Mouse (Mus musculus): ENCODE results near the gene Grik5.

Grik5 gene

DNA sequence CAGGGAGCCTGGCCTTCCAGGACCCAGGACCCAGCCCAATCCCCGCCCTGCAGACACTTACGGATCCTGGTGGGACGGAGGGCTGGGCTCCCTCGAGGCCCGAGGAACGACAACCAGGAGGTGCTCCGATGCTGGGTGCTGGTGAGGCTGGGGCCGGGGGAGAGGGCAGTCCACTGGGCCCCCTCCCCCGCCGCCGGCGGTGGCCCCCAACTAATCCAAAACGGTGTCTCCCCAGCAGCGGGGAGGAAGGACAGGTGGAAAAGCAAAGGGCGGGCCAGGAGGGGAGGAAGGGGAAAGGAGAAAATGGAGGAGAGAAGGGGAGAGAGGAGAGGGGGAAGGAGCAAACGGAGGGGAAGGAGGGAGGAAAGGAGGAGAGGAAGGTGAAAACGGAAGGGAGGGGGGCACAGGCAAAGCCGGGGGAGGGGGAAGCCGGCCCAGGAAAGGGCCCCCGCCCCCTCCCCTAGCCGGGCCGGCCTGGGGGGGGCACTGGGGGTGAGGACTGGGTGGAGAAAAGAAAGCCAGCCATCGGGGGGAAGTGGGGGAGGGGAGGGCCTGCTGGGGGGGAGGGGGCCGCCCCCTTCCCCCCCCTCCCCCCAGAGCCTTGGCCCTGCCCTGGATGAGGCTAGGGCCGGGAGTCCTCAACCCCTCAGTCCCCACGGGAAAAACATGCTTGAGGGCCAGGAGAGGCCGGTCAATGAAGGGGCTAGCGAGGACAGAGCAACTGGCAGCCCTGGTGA is at the start of gene Grik5, which contains the start of gene Zfp574:
Gene Grik5, minus strand, starts transcription at position 368 of the 737 bp plus-strand sequence.
Gene Zfp574, plus strand, starts transcription at position 589 of the 737 bp plus-strand sequence.
- in situ Hi-C loops (cut with MboI; ENCODE audit: low pct_unique_long_range_greater_than_20kb in 1 of 2, low sequenced_read_pairs in 2 of 2, unreplicated experiment in 1 of 2) = no loop called here

DNA sequence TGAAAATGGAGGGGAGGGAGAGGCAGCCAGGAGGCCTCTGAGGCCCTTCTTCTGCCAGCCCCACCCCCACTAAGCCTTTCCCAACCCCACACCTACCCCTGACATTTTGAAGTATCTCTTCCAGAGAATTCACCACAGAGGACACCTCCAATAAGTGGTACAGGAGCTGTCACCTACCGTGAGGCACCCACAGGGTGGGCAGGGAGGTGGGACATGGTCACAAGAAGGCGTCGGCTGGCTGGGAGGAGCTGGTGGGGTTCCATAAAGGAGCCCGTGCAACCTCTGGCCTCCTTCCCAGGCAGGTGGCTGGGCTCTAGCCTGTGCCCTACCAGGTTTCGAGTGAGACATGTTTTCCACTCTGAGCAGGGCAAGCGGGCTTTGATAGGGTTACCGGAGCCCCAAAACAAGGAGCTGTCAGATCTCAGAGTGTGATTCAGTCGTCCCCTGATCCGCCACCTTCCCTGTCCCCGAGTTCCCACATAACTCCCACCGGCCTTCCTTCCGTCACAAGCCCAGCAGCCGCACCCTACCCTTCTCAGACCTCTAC is 49.2 kb upstream of the Grik5 start:
- in situ Hi-C loops (cut with MboI; ENCODE audit: low pct_unique_long_range_greater_than_20kb in 1 of 2, low sequenced_read_pairs in 2 of 2, unreplicated experiment in 1 of 2) = loop anchor here in 1 of 2 experiments (25.0 kb wide), 1 partner anchor 109 kb away; the partner anchor contains the start of gene Atp1a3

DNA sequence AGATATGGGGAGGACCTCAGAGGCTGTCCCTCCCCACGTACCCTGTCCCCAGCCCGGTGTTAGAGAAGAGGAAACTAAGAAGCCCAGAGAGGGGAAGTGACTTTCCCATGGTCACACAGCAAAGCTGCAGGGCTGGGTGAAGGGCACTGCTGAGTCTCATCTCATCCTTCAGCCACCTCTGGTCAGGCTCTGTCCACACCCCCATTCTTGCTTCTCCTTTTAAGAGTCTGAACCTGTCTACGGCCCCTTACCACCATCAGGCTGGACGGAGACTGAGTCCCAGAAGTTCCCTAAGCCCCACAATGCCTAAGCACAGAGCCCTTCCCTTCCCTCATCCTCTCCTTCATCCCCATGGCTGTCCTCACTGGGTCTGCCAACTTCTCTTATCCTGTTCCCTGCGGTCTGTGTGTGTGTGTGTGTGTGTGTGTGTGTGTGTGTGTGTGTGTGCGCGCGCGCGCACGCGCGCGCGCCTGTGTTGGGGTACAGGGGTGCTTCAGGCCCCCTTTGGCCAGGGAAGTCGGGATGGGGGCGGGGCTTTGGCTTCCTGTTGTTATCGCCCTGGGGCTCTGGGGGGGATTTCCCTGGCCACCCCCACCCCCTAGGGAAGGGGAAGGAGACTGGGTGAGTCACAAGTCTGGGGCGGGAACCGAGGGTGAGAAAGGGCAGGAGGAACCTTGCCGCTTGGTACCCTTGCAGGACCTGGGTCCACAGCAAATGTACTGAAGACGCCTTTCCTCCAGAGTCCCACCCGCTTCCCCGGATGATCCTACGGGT is 48.1 kb upstream of the Grik5 start:
- in situ Hi-C loops (cut with MboI; ENCODE audit: low pct_unique_long_range_greater_than_20kb in 1 of 2, low sequenced_read_pairs in 2 of 2, unreplicated experiment in 1 of 2) = loop anchor here in 1 of 2 experiments (25.0 kb wide), 1 partner anchor 108 kb away; the partner anchor contains the start of gene Atp1a3

DNA sequence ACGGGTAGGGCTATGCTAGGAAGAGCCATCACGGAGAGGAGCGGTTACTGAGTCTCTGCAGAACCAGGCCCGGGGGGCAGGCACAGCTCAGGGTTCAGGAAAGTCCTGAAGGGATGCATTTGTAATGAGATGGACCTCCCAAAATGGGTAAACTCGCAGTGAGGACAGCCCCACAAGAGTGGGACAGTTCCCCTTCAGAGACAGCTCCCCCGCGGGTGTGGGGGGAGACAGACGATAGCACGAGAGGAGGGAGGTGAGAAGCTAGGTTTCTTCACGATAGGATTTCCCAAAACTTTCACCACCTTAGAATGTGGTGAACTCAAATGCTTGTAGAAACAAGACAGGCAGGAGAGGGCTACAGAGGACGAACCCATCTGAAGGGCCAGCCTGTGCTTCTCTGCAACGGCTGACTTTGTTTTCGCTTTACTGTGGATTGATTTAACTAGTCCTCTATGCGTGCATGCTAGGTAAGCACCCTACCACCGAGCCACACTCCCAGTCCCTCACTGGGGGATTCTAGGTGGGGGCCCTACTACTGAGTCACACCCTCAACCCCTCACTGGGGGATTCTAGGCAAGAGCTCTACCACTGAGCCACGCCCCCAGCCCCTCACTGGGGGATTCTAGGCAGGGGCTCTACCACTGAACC is 40.9 kb upstream of the Grik5 start:
- in situ Hi-C loops (cut with MboI; ENCODE audit: low pct_unique_long_range_greater_than_20kb in 1 of 2, low sequenced_read_pairs in 2 of 2, unreplicated experiment in 1 of 2) = loop anchor here in 1 of 2 experiments (25.0 kb wide), 1 partner anchor 101 kb away; the partner anchor contains the start of gene Atp1a3

DNA sequence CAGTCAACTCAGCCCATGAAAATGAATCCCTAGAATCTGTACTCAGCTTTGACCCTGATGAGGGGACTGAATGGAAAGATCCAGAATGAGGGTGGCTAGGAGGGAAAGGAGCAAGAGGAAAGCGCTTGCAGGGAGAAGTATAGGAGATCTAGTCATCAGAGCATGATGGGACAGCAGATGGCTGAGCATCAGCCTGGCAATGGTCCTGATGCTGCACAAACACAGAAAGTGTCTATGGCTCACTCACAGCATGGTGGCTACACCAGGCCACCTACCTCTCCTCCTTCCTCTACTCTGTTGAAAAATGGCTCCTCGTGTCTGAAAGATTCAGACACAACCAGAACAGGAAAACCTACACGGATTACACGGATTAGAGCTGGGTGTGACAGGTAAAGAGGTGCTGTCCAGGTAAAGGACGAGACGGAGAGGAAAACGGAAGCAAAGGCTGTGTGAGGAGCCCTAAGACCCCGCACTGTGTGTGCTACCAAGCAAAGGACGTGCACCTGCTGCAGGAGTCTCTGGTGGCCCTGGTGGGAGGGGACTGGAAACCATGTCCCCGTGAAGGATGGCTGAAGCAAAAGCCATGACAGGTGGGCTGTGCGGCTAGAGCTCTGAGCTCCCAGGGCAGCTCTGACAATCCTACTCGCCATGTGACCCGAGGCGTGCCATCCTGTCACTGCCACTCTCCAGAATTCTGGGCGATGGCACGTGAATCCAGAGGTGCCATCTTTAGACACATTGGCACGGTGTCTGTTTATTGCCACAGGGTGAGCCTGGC is 40.2 kb upstream of the Grik5 start:
- in situ Hi-C loops (cut with MboI; ENCODE audit: low pct_unique_long_range_greater_than_20kb in 1 of 2, low sequenced_read_pairs in 2 of 2, unreplicated experiment in 1 of 2) = loop anchor here in 1 of 2 experiments (25.0 kb wide), 1 partner anchor 100 kb away; the partner anchor contains the start of gene Atp1a3

GRCm38 (mm10) chr7:25110336-25110735 is 38.2 kb upstream of the Grik5 start:
- in situ Hi-C loops (cut with MboI; ENCODE audit: low pct_unique_long_range_greater_than_20kb in 1 of 2, low sequenced_read_pairs in 2 of 2, unreplicated experiment in 1 of 2) = loop anchor here in 1 of 2 experiments (25.0 kb wide), 1 partner anchor 98 kb away; the partner anchor contains the start of gene Atp1a3

- in situ Hi-C loops (cut with MboI; ENCODE audit: low pct_unique_long_range_greater_than_20kb in 1 of 2, low sequenced_read_pairs in 2 of 2, unreplicated experiment in 1 of 2) = loop anchor here in 1 of 2 experiments (10.0 to 25.0 kb wide), 2 partner anchors 97 to 225 kb away; partner anchors contain the start of gene Atp1a3
These were observed 37.2 kb upstream of the Grik5 start for GRCm38 (mm10) chr7:25109355-25109754.

- in situ Hi-C loops (cut with MboI; ENCODE audit: low pct_unique_long_range_greater_than_20kb in 1 of 2, low sequenced_read_pairs in 2 of 2, unreplicated experiment in 1 of 2) = loop anchor here in 1 of 2 experiments (10.0 to 25.0 kb wide), 2 partner anchors 95 to 228 kb away; partner anchors contain the start of gene Atp1a3
These were observed 34.8 kb upstream of the Grik5 start for GRCm38 (mm10) chr7:25106790-25107502.

- in situ Hi-C loops (cut with MboI; ENCODE audit: low pct_unique_long_range_greater_than_20kb in 1 of 2, low sequenced_read_pairs in 2 of 2, unreplicated experiment in 1 of 2) = loop anchor here in 1 of 2 experiments (10.0 to 25.0 kb wide), 2 partner anchors 93 to 229 kb away; partner anchors contain the start of gene Atp1a3
These were observed 33.4 kb upstream of the Grik5 start for GRCm38 (mm10) chr7:25105411-25106160.

- in situ Hi-C loops (cut with MboI; ENCODE audit: low pct_unique_long_range_greater_than_20kb in 1 of 2, low sequenced_read_pairs in 2 of 2, unreplicated experiment in 1 of 2) = no loop called here
These were observed 27.4 kb upstream of the Grik5 start for GRCm38 (mm10) chr7:25099581-25099980.

- in situ Hi-C loops (cut with MboI; ENCODE audit: low pct_unique_long_range_greater_than_20kb in 1 of 2, low sequenced_read_pairs in 2 of 2, unreplicated experiment in 1 of 2) = no loop called here
These were observed 26.0 kb upstream of the Grik5 start for GRCm38 (mm10) chr7:25098169-25098568.

GRCm38 (mm10) chr7:25089875-25090274 is 17.7 kb upstream of the Grik5 start:
- in situ Hi-C loops (cut with MboI; ENCODE audit: low pct_unique_long_range_greater_than_20kb in 1 of 2, low sequenced_read_pairs in 2 of 2, unreplicated experiment in 1 of 2) = no loop called here

DNA sequence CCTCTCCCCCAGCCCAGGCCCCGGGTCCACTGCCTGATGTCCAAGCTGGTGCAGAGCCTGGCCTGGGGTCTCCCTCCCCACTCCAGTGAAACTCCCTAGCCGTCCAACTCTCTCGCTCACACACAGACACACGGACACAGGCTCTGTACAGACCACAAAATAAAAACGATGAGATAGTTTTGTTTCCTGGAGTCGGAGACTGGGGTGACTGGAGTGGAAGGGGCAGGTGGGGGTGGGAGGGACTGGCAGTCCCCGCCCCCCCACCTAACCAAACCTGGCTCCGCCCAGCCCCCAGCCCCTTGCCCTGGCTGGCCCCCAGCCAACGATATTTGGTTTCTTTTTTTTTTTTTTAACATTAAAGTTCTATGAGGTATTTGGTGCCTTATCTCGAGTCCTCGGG is 16.8 kb upstream of the Grik5 start:
- in situ Hi-C loops (cut with MboI; ENCODE audit: low pct_unique_long_range_greater_than_20kb in 1 of 2, low sequenced_read_pairs in 2 of 2, unreplicated experiment in 1 of 2) = no loop called here

- in situ Hi-C loops (cut with MboI; ENCODE audit: low pct_unique_long_range_greater_than_20kb in 1 of 2, low sequenced_read_pairs in 2 of 2, unreplicated experiment in 1 of 2) = no loop called here
These were observed 16.4 kb upstream of the Grik5 start for GRCm38 (mm10) chr7:25088531-25088930.

DNA sequence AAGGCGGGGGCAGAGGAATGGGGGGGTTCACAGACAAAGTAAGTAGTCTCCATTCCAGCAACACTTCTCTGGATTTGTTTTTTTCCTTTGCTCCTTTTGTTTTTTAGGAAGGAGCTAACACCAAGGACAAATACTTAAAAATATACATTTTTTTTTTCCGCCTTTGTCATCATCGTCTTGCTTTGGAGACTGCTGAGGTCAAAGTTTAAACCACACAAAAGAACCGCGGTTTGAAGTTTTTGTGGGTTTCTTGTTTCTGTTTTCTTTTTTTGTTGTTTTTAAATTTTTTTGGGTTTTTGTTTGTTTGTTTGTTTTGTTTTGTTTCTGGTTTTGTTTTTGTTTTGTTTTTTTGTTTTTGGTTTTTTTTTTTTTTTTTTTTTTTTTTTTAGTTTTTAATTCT is 15.8 kb upstream of the Grik5 start:
- in situ Hi-C loops (cut with MboI; ENCODE audit: low pct_unique_long_range_greater_than_20kb in 1 of 2, low sequenced_read_pairs in 2 of 2, unreplicated experiment in 1 of 2) = no loop called here

GRCm38 (mm10) chr7:25087256-25087912 is 15.2 kb upstream of the Grik5 start:
- in situ Hi-C loops (cut with MboI; ENCODE audit: low pct_unique_long_range_greater_than_20kb in 1 of 2, low sequenced_read_pairs in 2 of 2, unreplicated experiment in 1 of 2) = no loop called here
